Mouse (Mus musculus): Measurements from ENCODE around the gene Slc1a4. TPM values are rescaled to one million over a fixed set of nuclear protein-coding genes. Genes with fewer than 3 reads are reported as not detected.

Gene Slc1a4
- total RNA-seq (2023), result 0.88 TPM

DNA sequence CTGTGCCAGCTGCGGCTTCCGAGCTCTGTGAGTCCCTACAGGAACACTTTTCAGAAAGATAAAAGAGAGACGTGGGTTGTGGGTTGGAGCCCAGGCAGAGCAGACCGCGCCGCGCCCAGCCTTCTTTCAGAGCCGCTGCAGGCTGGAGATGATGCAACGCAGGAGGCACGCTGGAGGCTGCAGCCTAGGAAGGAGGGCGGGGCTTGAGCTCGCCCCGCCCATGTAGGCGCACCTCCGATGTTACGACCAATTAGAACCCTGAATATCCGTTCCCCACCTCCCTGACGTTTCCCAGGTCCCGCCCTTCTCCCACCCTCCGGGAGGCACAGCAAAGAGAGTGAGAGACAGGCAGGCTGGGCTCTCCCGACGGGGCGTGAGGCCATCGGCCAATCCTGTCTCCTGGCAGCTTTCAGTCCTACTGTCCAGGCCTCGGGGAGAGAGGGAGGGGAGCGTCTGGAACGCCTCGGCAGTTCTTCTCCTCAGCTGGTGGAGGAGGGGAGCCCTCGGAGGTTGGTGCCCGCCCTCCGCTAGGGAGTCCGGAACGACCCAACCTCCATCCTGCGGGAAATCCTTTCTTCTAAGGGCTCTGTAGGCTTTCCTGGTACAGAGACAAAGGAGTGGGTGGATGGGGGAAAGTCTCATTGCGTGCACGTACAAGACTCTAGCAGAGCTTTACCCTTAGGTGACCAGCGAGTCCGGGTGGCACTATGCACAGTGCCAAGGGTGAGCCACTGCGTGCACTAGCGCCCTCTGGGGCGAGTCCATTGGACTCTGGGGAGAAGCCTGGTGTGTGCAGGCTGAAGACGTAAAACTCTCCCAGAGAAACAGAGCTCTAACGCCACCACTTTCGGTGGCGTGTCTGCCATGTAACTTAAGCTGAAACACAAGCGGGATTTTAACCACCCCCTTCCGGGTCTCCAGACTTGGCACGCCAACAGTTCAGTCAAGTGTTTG lies at the start of gene Slc1a4:
Slc1a4 (minus strand) TSS at position 153 of the 954 bp plus-strand sequence.

Other genes with a start within 250 kb of the Slc1a4 start
- 244 TPM for gene Actr2, start 219.8 kb downstream of the Slc1a4 start, total RNA-seq (2023)
- gene Rab1a, start 131.3 kb downstream of the Slc1a4 start, total RNA-seq (2023), result 101 TPM
- 26.2 TPM for gene Cep68, start 83.3 kb downstream of the Slc1a4 start, total RNA-seq (2023)
- 29.3 TPM for gene Sertad2, start 210.5 kb upstream of the Slc1a4 start, total RNA-seq (2023)